Mouse (Mus musculus) layer of hippocampus, postnatal 36 days (tissue): ENCODE measurements around the gene Gm5426. TPM values are rescaled to one million over a fixed set of nuclear protein-coding genes. Genes with fewer than 3 reads are reported as not detected.
"Not testable (repeated sequence)": the region's sequence is repeated elsewhere in the genome, so short reads cannot be mapped to it uniquely, and the experiment has no call there.

ENCODE experiments used
- DNase-seq, 2 experiments: peaks; one replicate each; pipeline ENCODE4 v3.0.0; 2022
- total RNA-seq, 2 experiments: library from RNA; stranded (reverse); gene quantifications; 2 replicates each; pipeline ENCODE4 v1.2.3; 2021

Gene Gm5426
- total RNA-seq, result not detected

GRCm38 (mm10) chr10:96136451-96136850 lies at the start of gene Gm5426:
TSS of gene Gm5426 (plus strand) at chr10:96136603.
- not testable (repeated sequence) for DNase-seq

- no peak for DNase-seq
These were observed 46.7 kb upstream of the Gm5426 start for GRCm38 (mm10) chr10:96089744-96090143.

GRCm38 (mm10) chr10:96090388-96090787 lies 46.0 kb upstream of the Gm5426 start:
- DNase-seq, result no peak

- DNase-seq, result no peak
These were observed 42.4 kb upstream of the Gm5426 start for GRCm38 (mm10) chr10:96093890-96094531.

GRCm38 (mm10) chr10:96094559-96094958 lies 41.8 kb upstream of the Gm5426 start:
- DNase-seq, result no peak

- DNase-seq, result no peak
These were observed 39.7 kb upstream of the Gm5426 start for GRCm38 (mm10) chr10:96096730-96097129.

- DNase-seq, result no peak
These were observed 35.4 kb upstream of the Gm5426 start for GRCm38 (mm10) chr10:96101035-96101434.

GRCm38 (mm10) chr10:96104158-96104557 lies 32.2 kb upstream of the Gm5426 start:
- DNase-seq, result no peak

GRCm38 (mm10) chr10:96104624-96105023 lies 31.8 kb upstream of the Gm5426 start:
- DNase-seq, result no peak

GRCm38 (mm10) chr10:96105124-96105523 lies 31.3 kb upstream of the Gm5426 start:
- no peak for DNase-seq

- DNase-seq, result no peak
These were observed 29.3 kb upstream of the Gm5426 start for GRCm38 (mm10) chr10:96106972-96107720.

- no peak for DNase-seq
These were observed 28.6 kb upstream of the Gm5426 start for GRCm38 (mm10) chr10:96107825-96108224.

GRCm38 (mm10) chr10:96115325-96115724 lies 21.1 kb upstream of the Gm5426 start:
- no peak for DNase-seq

GRCm38 (mm10) chr10:96120821-96121220 lies 15.6 kb upstream of the Gm5426 start:
- DNase-seq, result no peak

GRCm38 (mm10) chr10:96121249-96122010 lies 15.0 kb upstream of the Gm5426 start:
- peak; percentile 15 to 36 for DNase-seq

- no peak for DNase-seq
These were observed 12.5 kb upstream of the Gm5426 start for GRCm38 (mm10) chr10:96123885-96124284.

- DNase-seq, result no peak
These were observed 12.1 kb upstream of the Gm5426 start for GRCm38 (mm10) chr10:96124290-96124689.

- peak in 1 of 2 experiments; percentile 10 for DNase-seq
These were observed 10.5 kb upstream of the Gm5426 start for GRCm38 (mm10) chr10:96125771-96126454.

- no peak for DNase-seq
These were observed 7.2 kb upstream of the Gm5426 start for GRCm38 (mm10) chr10:96129213-96129612.

- DNase-seq, result no peak
These were observed 6.0 kb upstream of the Gm5426 start for GRCm38 (mm10) chr10:96130406-96130805.

GRCm38 (mm10) chr10:96131112-96131511 lies 5.3 kb upstream of the Gm5426 start:
- no peak for DNase-seq

GRCm38 (mm10) chr10:96132161-96132560 lies 4.2 kb upstream of the Gm5426 start:
- peak; percentile 26 to 45 for DNase-seq

- DNase-seq, result no peak
These were observed 2.2 kb downstream of the Gm5426 start for GRCm38 (mm10) chr10:96138585-96138984.
